Mouse (Mus musculus): ENCODE measurements around the gene Map1a. TPM values are rescaled to one million over a fixed set of nuclear protein-coding genes. Genes with fewer than 3 reads are reported as not detected.

Map1a gene
- polyA plus RNA-seq, 1 experiment from 2014 or later: 2.1 TPM

DNA sequence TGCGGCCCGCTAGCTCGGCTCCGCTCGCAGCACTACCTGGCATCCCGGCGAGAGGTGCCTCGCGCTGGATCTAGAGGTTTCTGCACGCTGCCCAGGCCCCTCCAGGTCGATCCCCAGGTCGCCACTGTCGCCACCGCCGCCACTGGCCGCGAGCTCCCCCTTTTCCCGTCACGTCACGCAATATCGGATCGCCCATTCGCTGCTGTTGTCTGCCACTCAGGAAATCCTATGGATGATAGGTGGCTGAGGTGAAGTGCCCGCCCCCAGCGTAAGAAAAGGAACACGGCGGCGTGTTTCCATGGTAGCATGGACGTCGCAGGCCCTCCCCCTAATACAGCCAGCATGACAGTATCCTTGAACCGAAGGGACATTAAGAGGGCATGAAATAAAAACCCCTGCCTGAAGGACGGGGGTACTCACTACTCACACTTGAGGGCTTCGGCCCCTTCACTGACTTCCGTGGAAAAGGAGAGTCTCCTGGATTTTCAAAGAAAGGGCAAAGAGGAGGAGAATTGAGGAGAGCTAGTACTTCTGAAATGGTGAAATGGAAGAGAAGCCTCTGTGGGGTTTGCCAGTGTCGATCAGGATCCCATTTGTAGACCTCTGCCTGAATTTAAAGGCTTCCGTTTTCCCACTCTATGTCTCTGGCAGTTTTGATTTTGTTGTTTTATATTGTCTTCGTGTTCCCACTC is 18.0 kb upstream of the Map1a start, which contains the start of gene Trp53bp1:
Gene Trp53bp1, minus strand, starts transcription at position 172 of the 692 bp plus-strand sequence.
- H3K4me3 ChIP-seq (ENCODE audit: low read depth, low read length): peak within 1 kb of the TSS; percentile 96
- ATAC-seq (ENCODE audit: low FRiP score, low TSS enrichment) (peak; percentile 100), DNase-seq (ENCODE audit: low spot score) (peak; percentile 93)
- H3K9me3 ChIP-seq (ENCODE audit: control insufficient read depth, low read length): no peaks in the 10 kb centered on the region
- under 1% methylated on average over 37 of the region's 37 CpGs for WGBS
- no peaks in the 10 kb centered on the region for H3K27me3 ChIP-seq (ENCODE audit: control insufficient read depth, insufficient read depth, low read length)
- no peaks in the 10 kb centered on the region; the same call in 1 of the 2 replicates for H3K36me3 ChIP-seq (ENCODE audit: control insufficient read depth, insufficient read depth, low read length)
- TF ChIP-seq EP300 (optimal IDR thresholded peaks at IDR 0.05) (no peak), CTCF (IDR thresholded peaks at IDR 0.05; ENCODE audit: low read depth) (peak; percentile 34; the same call in 1 of the 2 replicates)
- peak within 1 kb of the TSS; percentile 75 for H3K4me2 ChIP-seq (replicated peaks; ENCODE audit: low read depth)
- peak within 1 kb of the TSS; percentile 74 for H3K9ac ChIP-seq (ENCODE audit: low read length)
- H3K27ac ChIP-seq (replicated peaks): 0 out of 2 replicates have a peak within 1 kb of the TSS, but pooled peaks have one; percentile 35
- no peaks in the 10 kb centered on the region for H3K4me1 ChIP-seq (replicated peaks; ENCODE audit: control insufficient read depth, insufficient read depth)

DNA sequence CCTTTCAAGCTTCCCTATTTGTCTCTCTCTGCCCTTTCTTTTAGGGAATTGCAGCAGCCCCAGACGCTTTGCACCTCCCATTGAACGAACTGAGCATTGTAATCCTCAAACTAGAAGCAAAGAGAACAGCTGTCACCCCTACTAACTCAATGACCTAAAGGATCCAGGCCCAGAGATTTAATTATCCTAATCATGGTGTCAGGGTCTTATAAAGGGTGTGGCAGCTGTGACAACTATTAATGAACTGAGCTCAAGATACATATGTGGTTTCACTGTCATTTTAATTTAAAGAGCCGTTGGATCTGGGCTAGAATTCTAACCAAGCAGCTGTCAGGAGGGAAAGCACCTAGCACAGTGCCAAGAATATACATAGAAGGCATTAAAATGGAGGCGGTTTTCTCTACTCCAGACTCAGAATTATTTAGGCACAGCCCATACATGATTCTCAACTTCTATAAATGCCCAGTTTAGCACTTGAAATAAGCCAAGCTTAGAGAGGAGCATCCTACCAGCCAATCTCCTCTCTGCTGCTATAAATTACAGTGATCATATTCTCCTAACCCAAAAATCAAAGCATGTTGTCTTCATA is 17.4 kb upstream of the Map1a start:
- H3K27ac ChIP-seq (replicated peaks): no peak overlapping the region
- no peaks in the 10 kb centered on the region for H3K4me1 ChIP-seq (replicated peaks; ENCODE audit: control insufficient read depth, insufficient read depth)
- no peaks in the 10 kb centered on the region; the same call in 1 of the 2 replicates for H3K36me3 ChIP-seq (ENCODE audit: control insufficient read depth, insufficient read depth, low read length)
- DNase-seq (ENCODE audit: low spot score): no peak
- peak overlapping the region; percentile 71 for H3K4me2 ChIP-seq (replicated peaks; ENCODE audit: low read depth)
- peak overlapping the region; percentile 96 for H3K4me3 ChIP-seq (ENCODE audit: low read depth, low read length)
- WGBS: 16% methylated on average over 4 of the region's 4 CpGs
- no peaks in the 10 kb centered on the region for H3K9me3 ChIP-seq (ENCODE audit: control insufficient read depth, low read length)
- TF ChIP-seq CTCF (IDR thresholded peaks at IDR 0.05; ENCODE audit: low read depth) (no peak), EP300 (optimal IDR thresholded peaks at IDR 0.05) (no peak)
- H3K9ac ChIP-seq (ENCODE audit: low read length): peak overlapping the region; percentile 36; the same call in 1 of the 2 replicates
- no peak for ATAC-seq (ENCODE audit: low FRiP score, low TSS enrichment)
- no peaks in the 10 kb centered on the region for H3K27me3 ChIP-seq (ENCODE audit: control insufficient read depth, insufficient read depth, low read length)

DNA sequence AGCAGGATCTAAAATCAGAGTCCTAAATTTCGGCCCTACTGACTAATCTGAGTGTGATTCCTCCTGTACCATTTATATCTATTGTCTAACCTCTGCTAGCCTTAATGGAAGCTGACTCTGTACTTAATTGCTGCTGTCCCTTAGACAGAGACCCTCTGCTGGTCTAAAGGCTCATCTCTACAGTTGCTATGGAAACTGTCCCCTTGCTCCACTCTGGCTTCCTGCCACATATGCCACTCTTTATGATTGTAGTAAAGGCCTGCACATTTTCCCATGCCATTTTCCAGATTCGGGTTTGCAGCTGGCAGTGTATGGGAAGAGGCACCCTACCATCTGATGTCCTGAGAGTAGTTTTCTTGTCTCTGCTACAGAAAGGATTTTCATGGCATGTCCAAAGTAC is 1.6 kb upstream of the Map1a start:
- Histone ChIP-seq H3K27ac (replicated peaks) (no peak overlapping the region), H3K36me3 (ENCODE audit: control insufficient read depth, insufficient read depth, low read length) (no peaks in the 10 kb centered on the region), H3K4me2 (replicated peaks; ENCODE audit: low read depth) (no peak overlapping the region), H3K27me3 (ENCODE audit: control insufficient read depth, insufficient read depth, low read length) (no peaks in the 10 kb centered on the region), H3K4me1 (replicated peaks; ENCODE audit: control insufficient read depth, insufficient read depth) (no peaks in the 10 kb centered on the region), H3K9ac (ENCODE audit: low read length) (no peak overlapping the region), H3K4me3 (ENCODE audit: low read depth, low read length) (no peak overlapping the region), H3K9me3 (ENCODE audit: control insufficient read depth, low read length) (no peaks in the 10 kb centered on the region)
- DNase-seq (ENCODE audit: low spot score) (no peak), ATAC-seq (ENCODE audit: low FRiP score, low TSS enrichment) (no peak)
- no peak for TF ChIP-seq EP300 (optimal IDR thresholded peaks at IDR 0.05)
- no peak for TF ChIP-seq CTCF (IDR thresholded peaks at IDR 0.05; ENCODE audit: low read depth)
- WGBS: 56% methylated on average over 2 of the region's 2 CpGs

DNA sequence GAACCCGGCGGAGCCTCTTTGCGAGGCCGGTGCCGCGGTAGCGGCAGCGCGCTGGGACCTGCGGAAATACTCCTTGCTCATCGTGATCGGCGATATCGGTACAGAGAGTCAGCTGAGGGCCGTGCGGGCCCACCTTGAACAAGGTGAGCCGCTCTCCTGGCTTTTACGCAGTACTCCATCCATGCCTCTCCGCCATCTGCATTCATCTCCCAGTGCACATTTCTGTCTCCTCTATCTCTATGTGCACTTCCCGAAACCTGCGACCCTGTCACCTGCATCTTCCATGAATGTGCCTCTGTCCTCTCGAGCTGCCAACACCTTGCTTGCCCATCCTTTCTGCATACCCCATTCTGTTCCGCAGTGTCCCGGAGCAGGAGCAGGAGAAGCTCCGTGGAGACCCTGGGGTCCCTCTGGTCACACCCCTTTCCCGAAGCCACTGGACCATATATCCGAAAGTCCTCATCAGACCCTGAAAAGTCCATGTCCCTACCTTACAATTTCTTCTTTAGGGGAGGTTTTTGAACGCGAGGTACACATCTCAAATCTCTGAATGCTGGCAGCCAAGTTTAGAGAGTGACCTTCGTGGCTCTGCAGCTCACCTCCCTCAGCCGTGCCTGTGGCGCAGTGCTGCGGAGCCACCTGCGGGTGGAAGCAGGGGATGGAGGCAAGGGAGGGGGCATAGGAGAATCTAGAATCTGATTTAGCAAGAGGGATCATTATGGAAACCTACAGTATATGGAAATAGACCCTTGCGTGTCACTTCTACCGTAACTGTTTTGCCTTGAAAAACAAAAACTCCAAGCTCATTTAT is 535 bp downstream of the Map1a start:
- H3K4me1 ChIP-seq (replicated peaks; ENCODE audit: control insufficient read depth, insufficient read depth): peaks cover 7% of the 10 kb centered on the region; the same call in 1 of the 2 replicates
- H3K36me3 ChIP-seq (ENCODE audit: control insufficient read depth, insufficient read depth, low read length): no peaks in the 10 kb centered on the region
- H3K9ac ChIP-seq (ENCODE audit: low read length): no peak overlapping the region
- ATAC-seq (ENCODE audit: low FRiP score, low TSS enrichment) (no peak; the same call in 1 of the 2 replicates), DNase-seq (ENCODE audit: low spot score) (no peak)
- H3K9me3 ChIP-seq (ENCODE audit: control insufficient read depth, low read length): no peaks in the 10 kb centered on the region
- peak overlapping the region; percentile 83 for H3K4me2 ChIP-seq (replicated peaks; ENCODE audit: low read depth)
- TF ChIP-seq CTCF (IDR thresholded peaks at IDR 0.05; ENCODE audit: low read depth) (peak; percentile 55), EP300 (optimal IDR thresholded peaks at IDR 0.05) (no peak)
- H3K4me3 ChIP-seq (ENCODE audit: low read depth, low read length): peak overlapping the region; percentile 43
- 5% methylated on average over 36 of the region's 36 CpGs for whole genome bisulfite sequencing
- H3K27me3 ChIP-seq (ENCODE audit: control insufficient read depth, insufficient read depth, low read length): no peaks in the 10 kb centered on the region
- no peak overlapping the region for H3K27ac ChIP-seq (replicated peaks)

DNA sequence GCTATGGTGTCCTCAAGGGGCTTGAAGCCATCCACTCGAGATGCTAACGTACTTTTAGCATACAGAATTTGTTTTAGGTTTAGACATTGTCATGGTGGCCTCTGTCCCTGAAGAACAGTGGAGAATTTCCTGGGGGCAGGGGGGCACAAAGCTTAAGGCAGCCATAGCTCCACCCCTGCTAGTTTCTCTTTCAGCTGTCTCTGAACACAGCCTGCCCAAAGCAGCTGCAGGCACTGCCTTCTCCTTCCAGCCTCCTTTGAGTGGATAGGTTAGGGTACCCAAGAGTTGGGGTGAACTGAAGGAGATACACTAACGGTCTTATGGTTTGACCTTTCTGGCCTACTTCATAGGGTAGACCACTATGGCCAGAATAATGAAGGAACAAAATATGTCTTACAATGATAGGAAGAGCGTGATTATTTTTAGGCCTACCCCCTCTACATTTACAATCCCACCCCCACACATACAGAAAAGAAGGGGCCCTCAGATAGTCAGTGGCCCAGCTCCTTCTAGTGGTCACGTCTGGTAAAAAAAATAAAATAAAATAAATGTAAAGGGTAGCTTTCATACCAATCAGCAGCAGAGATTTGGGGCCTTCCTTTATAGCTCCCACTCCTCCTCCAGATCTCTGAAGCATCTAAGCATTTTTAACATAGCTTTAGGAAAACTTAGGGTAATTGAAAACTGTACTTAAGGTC is 3.1 kb downstream of the Map1a start:
- H3K36me3 ChIP-seq (ENCODE audit: control insufficient read depth, insufficient read depth, low read length): no peaks in the 10 kb centered on the region
- no peaks in the 10 kb centered on the region for H3K9me3 ChIP-seq (ENCODE audit: control insufficient read depth, low read length)
- DNase-seq (ENCODE audit: low spot score) (no peak), ATAC-seq (ENCODE audit: low FRiP score, low TSS enrichment) (no peak)
- H3K27me3 ChIP-seq (ENCODE audit: control insufficient read depth, insufficient read depth, low read length): no peaks in the 10 kb centered on the region
- H3K4me3 ChIP-seq (ENCODE audit: low read depth, low read length): no peak overlapping the region
- no peak for TF ChIP-seq EP300 (optimal IDR thresholded peaks at IDR 0.05)
- peak; percentile 36 for TF ChIP-seq CTCF (IDR thresholded peaks at IDR 0.05; ENCODE audit: low read depth)
- H3K4me1 ChIP-seq (replicated peaks; ENCODE audit: control insufficient read depth, insufficient read depth): peaks cover 7% of the 10 kb centered on the region; the same call in 1 of the 2 replicates
- no peak overlapping the region for H3K9ac ChIP-seq (ENCODE audit: low read length)
- WGBS: 66% methylated on average over 5 of the region's 5 CpGs
- no peak overlapping the region for H3K27ac ChIP-seq (replicated peaks)
- no peak overlapping the region for H3K4me2 ChIP-seq (replicated peaks; ENCODE audit: low read depth)
